Mouse (Mus musculus) stomach, postnatal 0 days (tissue): ENCODE data around the gene 9430097D07Rik. TPM values are rescaled to one million over a fixed set of nuclear protein-coding genes. Genes with fewer than 3 reads are reported as not detected.

Source experiments
- ATAC-seq: fragments of 200-750 bp; cut with Nextera tagmentation; 2 replicates; pipeline ENCODE4 v1.8.0; 2017; ENCODE audit not compliant: low FRiP score, low TSS enrichment
- DNase-seq: peaks from one replicate; pipeline ENCODE4 v3.0.0-alpha.2; 2016; ENCODE audit warnings: low spot score
- H3K27ac ChIP-seq: fragments of 300-500 bp; sonication (generic); replicated peaks from 2 replicates; pipeline ENCODE4 v1.5.1; 2014; ENCODE audit warnings: mild to moderate bottlenecking, control low read depth
- H3K27me3 ChIP-seq: fragments of 300-500 bp; sonication (generic); 2 replicates; pipeline ENCODE4 v1.6.1; 2014; ENCODE audit warnings: low read length; ENCODE audit not compliant: control insufficient read depth, insufficient read depth
- H3K36me3 ChIP-seq: fragments of 300-500 bp; sonication (generic); 2 replicates; pipeline ENCODE4 v1.6.1; 2014; ENCODE audit warnings: low read length, mixed read lengths; ENCODE audit not compliant: control insufficient read depth, insufficient read depth
- H3K4me1 ChIP-seq: fragments of 300-500 bp; sonication (generic); replicated peaks from 2 replicates; pipeline ENCODE4 v1.6.1; 2014; ENCODE audit warnings: antibody characterized with exemption; ENCODE audit not compliant: control insufficient read depth, insufficient read depth
- H3K4me2 ChIP-seq: fragments of 300-500 bp; sonication (generic); replicated peaks from 2 replicates; pipeline ENCODE4 v1.6.1; 2014; ENCODE audit warnings: low read depth, mild to moderate bottlenecking, control low read depth, moderate library complexity
- H3K4me3 ChIP-seq: fragments of 300-500 bp; sonication (generic); 2 replicates; pipeline ENCODE4 v1.5.1; 2014; ENCODE audit warnings: low read depth, low read length, control low read depth
- H3K9ac ChIP-seq: fragments of 300-500 bp; sonication (generic); 2 replicates; pipeline ENCODE4 v1.6.1; 2014; ENCODE audit warnings: mild to moderate bottlenecking, low read length, control low read depth, mixed read lengths
- H3K9me3 ChIP-seq: fragments of 300-500 bp; sonication (generic); 2 replicates; pipeline ENCODE4 v1.6.1; 2016; ENCODE audit warnings: low read length; ENCODE audit not compliant: control insufficient read depth
- CTCF ChIP-seq: IDR thresholded peaks from 2 replicates; pipeline ENCODE4 v1.5.1; 2016; ENCODE audit warnings: antibody characterized with exemption, low read depth, mild to moderate bottlenecking, moderate library complexity
- EP300 ChIP-seq: optimal IDR thresholded peaks from 2 replicates; pipeline ENCODE3; 2016; ENCODE audit warnings: antibody characterized with exemption
- WGBS: fragments of 180-500 bp; shearing (Covaris S2); extraction: QIAGEN DNeasy Blood & Tissue Kit; methylation state at CpG from one replicate; pipeline ENCODE4 v1.1.7; 2014; 5-methylcytosine and 5-hydroxymethylcytosine counted together
- polyA plus RNA-seq: library from polyadenylated mRNA; unstranded; fragments of >200 nt; fragmentation: Nextera tagmentation; extraction: Ambion mirVana; gene quantifications from 2 replicates; pipeline ENCODE4 v1.2.1, GENCODE M21; 2015

9430097D07Rik gene
- polyA plus RNA-seq, 1 experiment from 2014 or later, result not detected

GRCm38 (mm10) chr2:32608141-32608777 lies 32.8 kb upstream of the 9430097D07Rik start:
- peak; percentile 45 for ATAC-seq
- Histone ChIP-seq H3K27ac (peak overlapping the region; percentile 73), H3K4me3 (peak overlapping the region; percentile 70), H3K36me3 (no peaks in the 10 kb centered on the region), H3K4me2 (peak overlapping the region; percentile 82), H3K27me3 (no peaks in the 10 kb centered on the region), H3K4me1 (peaks cover 6% of the 10 kb centered on the region; the same call in 1 of the 2 replicates), H3K9me3 (no peaks in the 10 kb centered on the region), H3K9ac (0 out of 2 replicates have a peak overlapping the region, but pooled peaks have one; percentile 23)
- WGBS, result 9% methylated on average over 25 of the region's 25 CpGs
- peak; percentile 57 for DNase-seq
- TF ChIP-seq CTCF (0 out of 2 replicates have a peak, but pooled peaks have one; percentile 8), EP300 (no peak)

- Histone ChIP-seq H3K4me1 (peaks cover 6% of the 10 kb centered on the region; the same call in 1 of the 2 replicates), H3K27ac (peak overlapping the region; percentile 73; the same call in 1 of the 2 replicates), H3K4me2 (peak overlapping the region; percentile 82), H3K9ac (peak overlapping the region; percentile 71), H3K9me3 (no peaks in the 10 kb centered on the region), H3K36me3 (no peaks in the 10 kb centered on the region), H3K27me3 (no peaks in the 10 kb centered on the region), H3K4me3 (peak overlapping the region; percentile 70)
- 4% methylated on average over 34 of the region's 34 CpGs for WGBS
- DNase-seq (no peak), ATAC-seq (peak; percentile 11)
- TF ChIP-seq EP300 (no peak), CTCF (no peak)
These were observed 31.9 kb upstream of the 9430097D07Rik start for GRCm38 (mm10) chr2:32607262-32607947.

GRCm38 (mm10) chr2:32606161-32607142 lies 31.0 kb upstream of the 9430097D07Rik start:
- Histone ChIP-seq H3K4me3 (peak overlapping the region; percentile 70), H3K4me1 (peaks cover 6% of the 10 kb centered on the region), H3K27ac (0 out of 2 replicates have a peak overlapping the region, but pooled peaks have one; percentile 40), H3K4me2 (peak overlapping the region; percentile 82), H3K27me3 (no peaks in the 10 kb centered on the region), H3K9me3 (no peaks in the 10 kb centered on the region), H3K9ac (peak overlapping the region; percentile 71), H3K36me3 (no peaks in the 10 kb centered on the region)
- 16% methylated on average over 37 of the region's 55 CpGs for WGBS
- peak; percentile 79 for TF ChIP-seq CTCF
- no peak for TF ChIP-seq EP300
- ATAC-seq, result peak; percentile 76
- peak; percentile 80 for DNase-seq

- H3K9ac ChIP-seq, result no peak overlapping the region
- no peak overlapping the region for H3K4me2 ChIP-seq
- peaks cover 2% of the 10 kb centered on the region for H3K4me1 ChIP-seq
- 45% methylated on average over 10 of the region's 10 CpGs for WGBS
- H3K27ac ChIP-seq, result no peak overlapping the region
- DNase-seq (no peak), ATAC-seq (no peak)
- H3K36me3 ChIP-seq, result no peaks in the 10 kb centered on the region
- no peak overlapping the region for H3K4me3 ChIP-seq
- H3K9me3 ChIP-seq, result no peaks in the 10 kb centered on the region
- TF ChIP-seq CTCF, result no peak
- TF ChIP-seq EP300, result no peak
- H3K27me3 ChIP-seq, result no peaks in the 10 kb centered on the region
These were observed 29.1 kb upstream of the 9430097D07Rik start for GRCm38 (mm10) chr2:32604631-32605030.

DNA sequence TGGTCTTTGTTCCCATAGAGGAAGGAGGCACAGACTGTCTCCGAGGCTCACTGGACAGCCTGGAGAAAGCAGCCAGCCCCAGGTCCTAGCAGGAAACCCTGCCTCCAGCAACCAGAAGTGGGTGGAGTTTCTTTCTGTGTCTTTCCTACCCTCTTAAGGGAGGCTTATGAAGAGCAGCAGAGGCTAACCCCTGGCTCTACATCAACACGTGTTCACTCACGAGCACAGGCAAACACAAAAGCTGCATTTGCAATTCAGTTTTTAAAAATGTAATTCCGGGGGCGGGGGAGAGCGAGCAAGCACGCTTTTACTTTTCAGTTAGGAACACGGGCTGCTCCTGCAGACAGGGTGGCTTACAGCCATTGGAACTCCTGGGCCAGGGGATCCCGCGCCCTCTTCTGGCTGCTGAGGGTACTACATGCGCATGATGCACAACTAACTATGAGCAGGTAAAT lies 27.1 kb upstream of the 9430097D07Rik start:
- peak; percentile 41; the same call in 1 of the 2 replicates for ATAC-seq
- WGBS, result 2% methylated on average over 11 of the region's 11 CpGs
- peak overlapping the region; percentile 32 for H3K4me3 ChIP-seq
- TF ChIP-seq EP300 (no peak), CTCF (peak; percentile 92)
- H3K36me3 ChIP-seq, result no peaks in the 10 kb centered on the region
- H3K9me3 ChIP-seq, result no peaks in the 10 kb centered on the region
- peak overlapping the region; percentile 48 for H3K4me2 ChIP-seq
- DNase-seq, result peak; percentile 90
- H3K27me3 ChIP-seq, result no peaks in the 10 kb centered on the region
- H3K27ac ChIP-seq, result peak overlapping the region; percentile 58; the same call in 1 of the 2 replicates
- peak overlapping the region; percentile 41 for H3K9ac ChIP-seq
- no peaks in the 10 kb centered on the region; the same call in 1 of the 2 replicates for H3K4me1 ChIP-seq
